Mouse (Mus musculus) adrenal gland, postnatal 10 days (tissue): ENCODE data around the gene Zc3h7b. TPM values are rescaled to one million over a fixed set of nuclear protein-coding genes. Genes with fewer than 3 reads are reported as not detected.
A peak's percentile ranks its signal among the peaks of the same experiment; 100 is the strongest.

Experiments used
- DNase-seq: peaks from one replicate; pipeline ENCODE4 v3.0.0; 2021; ENCODE audit warnings: mixed read lengths
- total RNA-seq, 2 experiments: library from RNA; stranded (reverse); gene quantifications; 2 replicates each; pipeline ENCODE4 v1.2.3; 2021

Gene Zc3h7b
- total RNA-seq, 2 experiments from 2014 or later = 73.2 to 78.2 TPM

DNA sequence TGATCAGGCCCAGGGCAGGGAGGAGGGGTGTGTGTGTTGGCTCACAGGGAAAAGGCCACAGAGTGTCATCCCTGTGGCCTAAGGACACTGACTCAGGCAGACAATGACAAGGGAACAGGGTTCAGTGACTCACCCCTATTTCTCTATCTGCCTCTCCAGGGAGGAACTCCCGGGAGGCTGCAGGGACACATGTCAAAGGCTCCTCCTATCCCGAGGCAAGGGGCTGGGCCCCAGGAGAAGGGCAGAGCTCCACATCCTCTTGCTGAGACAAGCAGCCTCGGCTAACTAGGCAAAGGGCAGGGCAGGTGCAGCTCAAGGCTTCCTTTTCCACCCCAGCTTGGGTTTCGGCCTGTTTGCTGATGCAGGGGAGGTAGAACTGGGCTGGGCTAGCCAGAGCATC lies 100.9 kb downstream of the Zc3h7b start:
- DNase-seq = peak; percentile 91

Other genes starting within 250 kb of the Zc3h7b start
- 10 to 100 TPM; 51.0 to 68.6 TPM for gene Ep300, start 159.7 kb upstream of the Zc3h7b start, total RNA-seq
- 10 to 100 TPM; 16.4 to 19.7 TPM for gene L3mbtl2, start 81.2 kb upstream of the Zc3h7b start, total RNA-seq
- gene Chadl, start 47.8 kb upstream of the Zc3h7b start, total RNA-seq = 1 to 10 TPM; 3.6 to 5.1 TPM
- 10 to 100 TPM; 48.5 to 49.2 TPM for gene Rangap1, start 473 bp downstream of the Zc3h7b start, total RNA-seq
- 10 to 100 TPM; 68.4 to 74.1 TPM for gene Tef, start 57.4 kb downstream of the Zc3h7b start, total RNA-seq
- 100 to 1,000 TPM; 108 to 183 TPM for gene Tob2, start 113.7 kb downstream of the Zc3h7b start, total RNA-seq
- gene Phf5a, start 126.9 kb downstream of the Zc3h7b start, total RNA-seq = 10 to 100 TPM; 58.8 to 62.9 TPM
- 1,000 to 10,000 TPM; 2,299 to 2,557 TPM for gene Aco2, start 127.3 kb downstream of the Zc3h7b start, total RNA-seq
- gene Polr3h, start 181.2 kb downstream of the Zc3h7b start, total RNA-seq = 10 to 100 TPM; 15.5 to 19.1 TPM
- gene Csdc2, start 191.7 kb downstream of the Zc3h7b start, total RNA-seq = 10 to 100 TPM; 16.9 to 27.9 TPM
- gene Pmm1, start 215.9 kb downstream of the Zc3h7b start, total RNA-seq = 10 to 100 TPM; 81.4 to 94.8 TPM
- gene 1700029P11Rik, start 235.5 kb downstream of the Zc3h7b start, total RNA-seq = not detected
- 100 to 1,000 TPM; 122 to 139 TPM for gene Xrcc6, start 242.8 kb downstream of the Zc3h7b start, total RNA-seq